30 mouse cellular contexts compared by ENCODE assay signal in the genomic region with DNA sequence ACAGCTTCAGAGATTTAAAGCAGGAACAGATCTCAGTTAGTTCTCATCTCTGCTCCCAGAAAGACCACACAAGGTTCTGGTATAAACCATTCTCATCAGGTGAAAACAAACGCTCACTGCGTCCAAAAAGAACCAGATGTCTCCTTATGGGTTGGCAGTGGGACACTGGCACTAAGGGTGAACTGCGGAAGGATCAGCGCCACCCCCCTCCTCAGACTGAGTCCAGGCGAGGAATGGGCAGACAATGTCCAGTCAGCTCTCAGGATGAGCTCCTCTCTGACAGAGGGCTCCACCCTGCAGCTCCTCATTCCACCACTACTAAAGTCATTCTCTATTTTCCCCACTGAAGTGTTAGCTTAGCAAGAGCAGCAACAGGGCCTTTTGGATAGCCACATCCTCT.
"Had no signal": no experiment of that assay in that cellular context is flagged by ENCODE, and none has a peak within 500 bp of the region (broad histone marks: within the 10 kb centered on the region; RNA-seq: fewer than 3 reads in every experiment).

No protein-coding gene starts in this region.

- H3K4me1 ChIP-seq: limb, embryonic 12.5 days; limb, embryonic 13.5 days; liver, embryonic 12.5 days; liver, embryonic 13.5 days; liver, embryonic 15.5 days; lung, embryonic 15.5 days; megakaryocyte, embryonic 14.5 days had no signal

- H3K27me3 ChIP-seq: midbrain, embryonic 15.5 days had no signal

- H3K9ac ChIP-seq: limb, embryonic 12.5 days; limb, embryonic 13.5 days; limb, embryonic 15.5 days; liver, embryonic 12.5 days; liver, embryonic 13.5 days; liver, embryonic 14.5 days; liver, embryonic 15.5 days; liver, postnatal 0 days; lung, embryonic 14.5 days; lung, embryonic 15.5 days; midbrain, embryonic 12.5 days; midbrain, embryonic 13.5 days; midbrain, embryonic 15.5 days; neural tube, embryonic 12.5 days had no signal

- H3K36me3 ChIP-seq: limb, embryonic 10.5 days; limb, embryonic 12.5 days; limb, embryonic 13.5 days; limb, embryonic 15.5 days; liver, embryonic 12.5 days; liver, embryonic 13.5 days; liver, embryonic 15.5 days; lung, embryonic 15.5 days; midbrain, embryonic 10.5 days; midbrain, embryonic 12.5 days; midbrain, embryonic 13.5 days; midbrain, embryonic 15.5 days; neural tube, embryonic 12.5 days had no signal

- ATAC-seq: liver, embryonic 12.5 days; liver, postnatal 0 days; lung, postnatal 0 days; midbrain, embryonic 13.5 days; midbrain, embryonic 15.5 days; midbrain, embryonic 16.5 days had no signal

- H3K4me2 ChIP-seq: limb, embryonic 12.5 days; limb, embryonic 13.5 days; limb, embryonic 15.5 days; liver, embryonic 11.5 days; liver, embryonic 12.5 days; liver, embryonic 13.5 days; liver, embryonic 15.5 days; lung, embryonic 14.5 days; lung, embryonic 15.5 days; midbrain, embryonic 12.5 days; midbrain, embryonic 13.5 days; midbrain, embryonic 15.5 days; neural tube, embryonic 12.5 days had no signal

- H3K9me3 ChIP-seq: limb, embryonic 10.5 days; limb, embryonic 12.5 days; limb, embryonic 13.5 days; limb, embryonic 15.5 days; liver, embryonic 12.5 days; liver, embryonic 13.5 days; liver, embryonic 15.5 days; lung, embryonic 15.5 days; megakaryocyte, embryonic 14.5 days; midbrain, embryonic 10.5 days; midbrain, embryonic 12.5 days; midbrain, embryonic 13.5 days; midbrain, embryonic 15.5 days; neural tube, embryonic 12.5 days had no signal

- H3K27ac ChIP-seq: left cerebral cortex, adult 2 months; limb, embryonic 10.5 days; limb, embryonic 12.5 days; limb, embryonic 13.5 days; limb, embryonic 15.5 days; liver, embryonic 12.5 days; liver, embryonic 13.5 days; liver, embryonic 14.5 days; liver, embryonic 15.5 days; lung, embryonic 15.5 days; macrophage; midbrain, embryonic 10.5 days; midbrain, embryonic 12.5 days; midbrain, embryonic 13.5 days; midbrain, embryonic 15.5 days; neural tube, embryonic 12.5 days had no signal

- DNase-seq: liver; liver, embryonic 13.5 days; liver, postnatal 0 days; lung, adult 18-20 months; lung, adult 2 months; lung, embryonic 14.5 days; lung, postnatal 10 days; lung, postnatal 14 days; lung, postnatal 36 days; lung, postnatal 4 days had no signal

- H3K4me3 ChIP-seq: left cerebral cortex, adult 2 months; limb, embryonic 10.5 days; limb, embryonic 12.5 days; limb, embryonic 13.5 days; limb, embryonic 15.5 days; liver, embryonic 12.5 days; liver, embryonic 13.5 days; liver, embryonic 15.5 days; lung, embryonic 15.5 days; megakaryocyte, embryonic 14.5 days; midbrain, embryonic 10.5 days; midbrain, embryonic 12.5 days; midbrain, embryonic 13.5 days; midbrain, embryonic 15.5 days; myocyte; neural tube, embryonic 12.5 days had no signal
